Mouse (Mus musculus) lung, adult 18-20 months (tissue): ENCODE results near the gene Cmah.

ENCODE experiments used
- DNase-seq, 2 experiments: peaks; one replicate each; pipeline ENCODE4 v3.0.0; 2022; ENCODE audit warnings: mixed read lengths in 2 of 2

Gene Cmah

GRCm38 (mm10) chr13:24518887-24519286 is 191.7 kb downstream of the Cmah start:
- peak; percentile 43 to 52 for DNase-seq

GRCm38 (mm10) chr13:24519976-24520647 is 192.9 kb downstream of the Cmah start:
- no peak for DNase-seq

DNA sequence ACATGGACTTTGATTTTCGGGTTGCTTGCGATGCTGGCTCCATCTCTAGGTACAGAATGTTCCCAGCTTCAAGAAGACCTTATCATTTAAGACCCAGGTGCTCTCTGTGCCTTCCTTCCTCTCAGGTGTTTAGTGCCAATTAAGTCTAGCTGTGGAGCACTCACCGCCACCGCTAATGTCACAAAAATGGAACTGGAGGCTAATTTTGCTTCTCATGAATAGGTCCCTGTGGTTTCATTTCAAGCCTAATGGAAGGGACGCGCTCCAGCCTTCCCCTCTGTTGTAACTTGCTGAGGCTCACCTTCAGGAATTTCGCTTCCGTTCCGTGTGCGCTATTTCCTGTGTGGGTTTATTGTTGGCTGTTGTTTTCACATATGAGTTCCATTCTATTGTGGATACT is 193.6 kb downstream of the Cmah start:
- DNase-seq: no peak

DNA sequence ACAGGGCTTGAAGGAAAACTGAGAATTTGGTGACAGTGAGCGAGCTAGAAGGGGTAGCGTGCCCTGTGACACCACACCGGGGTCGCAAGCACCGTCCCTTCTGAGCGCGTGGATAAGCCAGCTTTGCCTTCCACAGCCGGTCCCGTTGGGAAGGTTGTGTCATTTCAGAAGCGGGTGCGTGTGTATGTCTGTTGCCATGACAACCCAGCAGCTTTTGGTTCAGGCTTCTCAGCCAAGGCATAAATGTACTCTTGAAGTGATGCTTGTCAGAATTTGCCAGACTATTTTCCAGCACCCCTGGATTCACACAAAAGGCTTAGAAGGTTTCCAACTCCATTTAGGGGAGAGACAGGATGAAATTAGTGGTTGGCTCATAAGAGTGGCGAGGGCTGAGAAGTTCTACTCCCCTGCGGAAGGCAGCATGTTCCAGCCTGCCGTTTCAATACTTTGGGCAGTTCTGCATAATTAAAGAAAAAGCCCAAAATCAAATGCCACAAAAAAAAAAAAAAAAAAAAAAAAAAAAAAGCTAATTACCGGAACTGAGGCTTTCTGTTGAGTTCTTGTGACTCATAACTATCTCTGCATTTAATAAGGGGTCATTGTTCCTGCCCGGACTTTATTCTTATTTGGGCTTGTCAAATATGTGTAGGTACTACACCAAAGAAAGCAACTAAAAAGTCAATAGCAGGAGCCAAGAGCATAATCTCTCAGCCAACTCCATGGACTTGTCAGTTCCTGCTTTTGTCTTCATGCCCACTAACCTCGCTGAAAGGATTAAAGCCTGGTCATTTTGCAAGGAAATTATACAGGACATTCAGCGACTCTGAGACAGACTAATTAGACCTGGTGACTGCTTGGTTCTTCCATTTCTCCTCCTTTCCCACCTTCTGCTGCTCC is 194.5 kb downstream of the Cmah start:
- peak in 1 of 2 experiments; percentile 9 for DNase-seq

- DNase-seq: no peak
Measured at GRCm38 (mm10) chr13:24522343-24522837, 195.2 kb downstream of the Cmah start.

DNA sequence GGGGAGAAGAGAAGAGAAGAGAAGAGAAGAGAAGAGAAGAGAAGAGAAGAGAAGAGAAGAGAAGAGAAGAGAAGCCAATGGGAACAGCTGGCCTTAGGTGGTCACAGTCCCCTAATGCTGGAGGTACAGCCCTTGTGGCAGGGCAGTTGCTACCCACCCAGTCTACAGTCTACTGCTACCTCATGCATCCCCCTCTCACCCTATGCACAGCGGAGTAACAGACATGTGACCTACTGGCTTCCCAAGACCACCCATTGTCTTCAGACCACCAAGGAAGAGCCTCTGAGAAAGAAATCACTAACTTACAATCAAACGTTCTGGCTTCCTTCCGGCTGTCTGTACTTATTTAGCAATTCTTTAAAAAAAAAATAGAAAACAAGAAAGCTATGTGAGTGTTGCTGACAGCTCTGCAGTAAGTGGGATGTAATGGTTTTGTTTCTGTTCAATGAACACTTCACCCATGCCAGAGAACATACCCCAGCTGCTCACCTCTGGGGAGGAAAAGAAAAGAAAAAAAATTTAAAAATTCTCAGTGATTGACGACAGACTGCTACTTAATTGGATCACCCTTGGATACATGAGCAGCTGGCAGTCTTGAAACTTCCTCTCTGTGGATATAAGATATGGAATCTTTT is 196.5 kb downstream of the Cmah start:
- no peak for DNase-seq

DNA sequence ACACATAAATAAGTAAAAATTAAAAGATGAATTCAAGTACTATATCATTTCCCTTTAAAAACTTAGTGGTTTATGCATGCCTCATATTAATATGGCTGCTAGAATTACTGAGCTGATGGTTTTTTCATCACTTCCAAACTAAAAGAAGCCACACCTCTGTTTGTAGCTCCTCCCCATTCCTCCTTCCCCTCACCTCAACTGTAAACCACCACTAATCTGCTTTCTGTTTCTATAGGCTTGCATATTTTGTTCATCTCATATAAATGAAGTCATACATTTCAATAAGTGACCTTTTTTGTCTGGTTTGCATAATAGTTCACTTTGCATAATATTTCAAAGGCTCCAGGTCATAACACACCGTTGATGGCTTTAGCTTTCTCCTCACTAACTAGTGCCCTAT is 197.3 kb downstream of the Cmah start:
- no peak for DNase-seq

GRCm38 (mm10) chr13:24525551-24525950 is 198.3 kb downstream of the Cmah start:
- DNase-seq: no peak

GRCm38 (mm10) chr13:24526916-24527315 is 199.7 kb downstream of the Cmah start:
- DNase-seq: no peak
